Mouse (Mus musculus) midbrain, postnatal 0 days (tissue): ENCODE measurements around the gene Sorbs1. TPM values are rescaled to one million over a fixed set of nuclear protein-coding genes. Genes with fewer than 3 reads are reported as not detected.

Source experiments
- ATAC-seq: fragments of 200-750 bp; cut with Nextera tagmentation; 2 replicates; pipeline ENCODE4 v1.8.0; 2017; ENCODE audit warnings: moderate number of reproducible peaks, mild to moderate bottlenecking, moderate TSS enrichment, moderate library complexity; ENCODE audit not compliant: low FRiP score
- DNase-seq: peaks from one replicate; pipeline ENCODE4 v3.0.0-alpha.2; 2015; ENCODE audit warnings: low spot score
- H3K27ac ChIP-seq: fragments of 300-500 bp; sonication (generic); 2 replicates; pipeline ENCODE4 v1.5.1; 2014; ENCODE audit warnings: low read depth, mild to moderate bottlenecking, low read length, mixed read lengths
- H3K27me3 ChIP-seq: fragments of 300-500 bp; sonication (generic); 2 replicates; pipeline ENCODE4 v1.6.1; 2014; ENCODE audit warnings: low read length, control low read depth, mixed read lengths; ENCODE audit not compliant: insufficient read depth
- H3K36me3 ChIP-seq: fragments of 300-500 bp; sonication (generic); 2 replicates; pipeline ENCODE4 v1.6.1; 2014; ENCODE audit warnings: low read length, control low read depth, mixed read lengths; ENCODE audit not compliant: insufficient read depth
- H3K4me1 ChIP-seq: fragments of 300-500 bp; sonication (generic); 2 replicates; pipeline ENCODE4 v1.6.1; 2014; ENCODE audit warnings: mild to moderate bottlenecking, control low read depth, antibody characterized with exemption, low read length, mixed read lengths; ENCODE audit not compliant: insufficient read depth
- H3K4me2 ChIP-seq: fragments of 300-500 bp; sonication (generic); 2 replicates; pipeline ENCODE4 v1.6.1; 2014; ENCODE audit warnings: low read depth, mild to moderate bottlenecking, low read length, mixed read lengths; ENCODE audit not compliant: poor library complexity, severe bottlenecking
- H3K4me3 ChIP-seq: fragments of 300-500 bp; sonication (generic); 2 replicates; pipeline ENCODE4 v1.5.1; 2014; ENCODE audit warnings: low read depth, mild to moderate bottlenecking, low read length, moderate library complexity
- H3K9ac ChIP-seq: fragments of 300-500 bp; sonication (generic); replicated peaks from 2 replicates; pipeline ENCODE4 v1.6.1; 2014; ENCODE audit warnings: mild to moderate bottlenecking, low read length, moderate library complexity, mixed read lengths; ENCODE audit not compliant: poor library complexity, severe bottlenecking
- H3K9me3 ChIP-seq: fragments of 300-500 bp; sonication (generic); 2 replicates; pipeline ENCODE4 v1.6.1; 2016; ENCODE audit warnings: low read length, control low read depth
- CTCF ChIP-seq: IDR thresholded peaks from 2 replicates; pipeline ENCODE4 v1.5.1; 2016; ENCODE audit warnings: antibody characterized with exemption, mild to moderate bottlenecking
- WGBS: fragments of 180-500 bp; shearing (Covaris S2); extraction: QIAGEN DNeasy Blood & Tissue Kit; methylation state at CpG from one replicate; pipeline ENCODE4 v1.1.7; 2014; 5-methylcytosine and 5-hydroxymethylcytosine counted together
- polyA plus RNA-seq: library from polyadenylated mRNA; unstranded; fragments of >200 nt; fragmentation: Nextera tagmentation; extraction: Ambion mirVana; gene quantifications from 2 replicates; pipeline ENCODE4 v1.2.1, GENCODE M21; 2015
- total RNA-seq: library from RNA; depleted of rRNA; stranded (reverse); fragments of >200 nt; gene quantifications from 2 replicates; pipeline ENCODE4 v1.2.3, GENCODE M21; 2014

Gene Sorbs1
- total and polyA plus RNA-seq, 2 experiments from 2014 or later: 53.1 to 60.4 TPM

- H3K4me3 ChIP-seq: no peak overlapping the region
- no peaks in the 10 kb centered on the region for H3K36me3 ChIP-seq
- no peak overlapping the region; the same call in 1 of the 2 replicates for H3K27ac ChIP-seq
- H3K9ac ChIP-seq: no peak overlapping the region
- ATAC-seq (no peak), DNase-seq (no peak)
- no peak overlapping the region for H3K4me2 ChIP-seq
- H3K27me3 ChIP-seq: no peaks in the 10 kb centered on the region
- H3K4me1 ChIP-seq: peaks cover 2% of the 10 kb centered on the region; the same call in 1 of the 2 replicates
- WGBS: 80% methylated on average over 11 of the region's 11 CpGs
- no peak for TF ChIP-seq CTCF
- no peaks in the 10 kb centered on the region for H3K9me3 ChIP-seq
These were observed 107.8 kb downstream of the Sorbs1 start for GRCm38 (mm10) chr19:40405808-40406207.

- Histone ChIP-seq H3K9me3 (no peaks in the 10 kb centered on the region), H3K36me3 (no peaks in the 10 kb centered on the region), H3K27ac (no peak overlapping the region), H3K4me2 (no peak overlapping the region), H3K4me1 (no peaks in the 10 kb centered on the region), H3K27me3 (no peaks in the 10 kb centered on the region), H3K4me3 (no peak overlapping the region), H3K9ac (no peak overlapping the region)
- 82% methylated on average over 2 of the region's 2 CpGs for WGBS
- TF ChIP-seq CTCF: no peak
- DNase-seq (no peak), ATAC-seq (no peak)
These were observed 109.0 kb downstream of the Sorbs1 start for GRCm38 (mm10) chr19:40404582-40404981.

- no peak for TF ChIP-seq CTCF
- ATAC-seq (no peak), DNase-seq (no peak)
- H3K27ac ChIP-seq: no peak overlapping the region
- H3K4me1 ChIP-seq: no peaks in the 10 kb centered on the region
- H3K9me3 ChIP-seq: no peaks in the 10 kb centered on the region
- H3K27me3 ChIP-seq: no peaks in the 10 kb centered on the region
- H3K4me3 ChIP-seq: no peak overlapping the region
- H3K36me3 ChIP-seq: no peaks in the 10 kb centered on the region
- no peak overlapping the region for H3K4me2 ChIP-seq
- 87% methylated on average over 4 of the region's 4 CpGs for WGBS
- no peak overlapping the region for H3K9ac ChIP-seq
These were observed 109.6 kb downstream of the Sorbs1 start for GRCm38 (mm10) chr19:40403999-40404398.

GRCm38 (mm10) chr19:40402155-40402963 is 111.2 kb downstream of the Sorbs1 start:
- H3K4me1 ChIP-seq: no peaks in the 10 kb centered on the region
- ATAC-seq: no peak
- H3K4me2 ChIP-seq: no peak overlapping the region
- no peak overlapping the region for H3K27ac ChIP-seq
- H3K36me3 ChIP-seq: no peaks in the 10 kb centered on the region; the same call in 1 of the 2 replicates
- no peak overlapping the region for H3K4me3 ChIP-seq
- TF ChIP-seq CTCF: no peak
- no peaks in the 10 kb centered on the region for H3K27me3 ChIP-seq
- DNase-seq: no peak
- no peaks in the 10 kb centered on the region for H3K9me3 ChIP-seq
- H3K9ac ChIP-seq: no peak overlapping the region
- WGBS: 83% methylated on average over 15 of the region's 15 CpGs

- no peak overlapping the region for H3K4me3 ChIP-seq
- ATAC-seq: no peak
- no peak for DNase-seq
These were observed 112.4 kb downstream of the Sorbs1 start for GRCm38 (mm10) chr19:40401213-40401612.

GRCm38 (mm10) chr19:40400426-40401030 is 113.1 kb downstream of the Sorbs1 start:
- no peak overlapping the region for H3K9ac ChIP-seq
- WGBS: 71% methylated on average over 11 of the region's 11 CpGs
- TF ChIP-seq CTCF: no peak
- ATAC-seq (no peak), DNase-seq (no peak)
- no peaks in the 10 kb centered on the region for H3K27me3 ChIP-seq
- H3K4me2 ChIP-seq: no peak overlapping the region
- no peak overlapping the region for H3K27ac ChIP-seq
- H3K36me3 ChIP-seq: no peaks in the 10 kb centered on the region; the same call in 1 of the 2 replicates
- H3K4me3 ChIP-seq: no peak overlapping the region
- no peaks in the 10 kb centered on the region for H3K9me3 ChIP-seq
- H3K4me1 ChIP-seq: peaks cover 7% of the 10 kb centered on the region

More at GRCm38 (mm10) chr19:40401213-40401612, 112.4 kb downstream of the Sorbs1 start:
- Histone ChIP-seq H3K9ac (no peak overlapping the region), H3K4me1 (peaks cover under 1% of the 10 kb centered on the region), H3K9me3 (no peaks in the 10 kb centered on the region), H3K27ac (no peak overlapping the region), H3K36me3 (no peaks in the 10 kb centered on the region; the same call in 1 of the 2 replicates), H3K4me2 (no peak overlapping the region), H3K27me3 (no peaks in the 10 kb centered on the region)
- WGBS: 76% methylated on average over 7 of the region's 7 CpGs
- TF ChIP-seq CTCF: no peak
